Mouse (Mus musculus) induced T-regulatory cell, adult 2 months (primary cell): ENCODE measurements around the gene Atrnl1.

ENCODE experiments used
- DNase-seq: peaks from one replicate; pipeline ENCODE4 v3.0.0-alpha.2; 2012; ENCODE audit warnings: low read depth

Gene Atrnl1

DNA sequence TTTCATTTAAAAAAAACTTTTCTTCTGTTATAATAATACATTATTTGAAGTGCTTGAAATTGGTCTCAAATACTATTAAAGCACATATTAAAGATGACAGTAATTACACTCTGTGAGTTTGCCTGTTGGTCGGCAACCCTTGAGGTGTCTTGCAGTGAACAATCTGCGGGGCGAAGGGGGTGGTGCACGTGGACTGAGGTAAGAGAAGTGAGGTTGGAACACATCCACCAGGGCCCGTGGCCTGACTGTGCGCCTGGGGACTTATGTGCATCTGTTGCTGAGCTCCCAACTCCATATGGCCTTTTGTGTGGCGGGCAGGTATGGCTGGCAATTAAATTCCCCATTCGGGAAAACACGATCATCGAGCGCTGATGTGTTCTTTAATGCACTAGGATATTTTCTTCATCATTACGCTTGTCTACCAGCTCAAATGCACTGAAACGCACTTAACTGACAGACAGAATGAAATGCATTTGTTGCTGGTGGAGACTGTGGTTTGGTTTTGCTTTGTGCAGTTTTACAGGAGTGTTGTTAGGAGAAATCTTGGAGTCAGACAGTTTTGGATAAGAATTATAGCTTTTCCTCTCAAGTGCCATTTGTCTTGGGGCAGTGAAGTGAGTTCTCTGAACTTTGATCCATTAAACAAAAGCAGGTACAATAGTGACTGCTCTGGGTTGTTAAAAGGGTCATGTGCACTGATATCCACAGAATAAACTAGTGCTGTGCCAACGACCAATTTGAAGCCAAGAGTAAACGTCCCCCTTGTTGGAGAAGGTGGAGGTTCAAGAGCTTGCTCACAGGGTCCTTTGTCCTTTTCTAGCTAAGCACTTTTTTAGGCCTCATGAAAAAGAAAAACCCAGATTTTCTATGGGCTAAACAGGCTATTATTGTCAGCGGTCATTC is 351.2 kb downstream of the Atrnl1 start:
- no peak for DNase-seq

DNA sequence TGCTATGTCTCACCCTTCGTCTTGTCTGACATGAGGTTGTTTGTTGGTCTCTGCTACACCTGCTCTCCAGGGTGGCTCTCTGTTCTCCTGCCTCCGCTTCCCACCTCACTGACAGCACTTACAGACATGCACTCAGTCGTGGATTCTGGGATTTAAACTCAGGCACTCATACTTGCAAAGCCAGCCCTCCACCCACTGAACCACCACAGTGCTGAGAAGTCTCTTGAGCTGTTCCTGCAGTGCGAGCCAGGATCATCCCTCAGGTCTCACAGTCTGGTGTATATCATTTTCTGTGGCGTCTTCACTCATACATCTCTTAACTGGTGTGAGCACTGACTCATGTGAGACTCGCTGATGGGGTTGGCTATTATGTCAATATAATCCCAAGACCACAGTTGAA is 353.0 kb downstream of the Atrnl1 start:
- no peak for DNase-seq

DNA sequence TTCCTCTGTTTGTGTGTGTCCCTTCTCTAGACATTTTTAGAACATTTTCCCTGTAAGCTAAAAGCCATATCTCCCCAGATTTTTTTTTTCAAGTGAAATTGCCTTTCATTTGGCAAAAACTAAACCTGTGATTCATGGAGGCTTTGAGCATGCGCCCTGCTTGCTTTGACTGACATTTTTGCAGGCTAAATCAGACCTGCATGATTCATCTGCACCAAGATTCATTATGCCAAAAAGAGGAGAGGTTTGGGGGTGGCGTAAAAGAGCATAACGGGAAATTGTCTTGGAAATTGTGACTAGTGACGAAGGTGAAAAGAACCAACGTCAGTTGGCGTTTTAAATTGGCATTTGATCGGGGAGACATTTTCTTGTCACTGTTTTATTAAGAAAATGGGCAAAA is 358.9 kb downstream of the Atrnl1 start:
- peak; percentile 13 for DNase-seq

DNA sequence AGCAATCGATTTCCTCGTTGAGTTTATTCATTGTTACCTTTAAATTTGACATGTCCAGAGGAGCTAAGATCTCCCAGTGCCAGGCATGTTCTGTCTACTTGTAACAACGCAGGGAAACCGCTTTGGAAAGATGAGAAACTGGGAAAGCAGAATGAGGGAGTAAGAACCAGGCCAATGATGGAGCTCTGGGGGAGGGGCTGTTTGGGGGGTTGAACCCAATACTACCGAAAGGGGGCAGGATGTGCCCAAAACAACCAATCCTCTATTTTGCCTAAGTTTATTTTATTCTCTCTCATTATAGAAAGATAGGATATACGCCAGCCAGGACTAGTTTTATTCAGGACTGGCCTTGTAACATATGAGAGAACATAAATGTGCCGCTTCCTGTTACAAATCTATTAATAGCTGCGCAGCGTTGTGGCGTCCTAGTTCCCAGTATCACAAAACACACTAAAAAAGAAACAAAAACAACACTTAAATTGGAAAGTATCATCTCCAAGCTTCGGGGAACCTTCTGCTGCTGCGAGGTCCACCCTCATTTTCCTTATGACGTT is 359.6 kb downstream of the Atrnl1 start:
- peak; percentile 28 for DNase-seq

DNA sequence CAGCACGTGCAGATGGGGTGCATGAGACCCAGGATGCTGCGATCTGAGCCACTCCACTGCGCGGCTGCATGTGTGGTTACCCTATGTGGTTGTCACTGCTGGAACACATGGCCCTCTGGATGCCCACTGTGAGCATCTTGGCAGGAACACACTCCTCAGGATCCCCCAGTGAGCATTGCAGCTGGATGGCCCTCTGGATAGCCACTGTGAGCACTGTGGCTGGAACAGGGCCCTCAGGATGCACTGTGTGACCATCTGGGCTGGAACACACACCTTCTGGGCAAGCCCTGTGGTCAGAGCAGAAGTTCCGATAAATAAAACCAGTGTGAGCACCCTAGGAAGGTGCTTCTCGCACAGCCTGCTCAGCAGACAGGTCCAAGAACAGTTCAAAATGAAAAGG is 364.4 kb downstream of the Atrnl1 start:
- no peak for DNase-seq

DNA sequence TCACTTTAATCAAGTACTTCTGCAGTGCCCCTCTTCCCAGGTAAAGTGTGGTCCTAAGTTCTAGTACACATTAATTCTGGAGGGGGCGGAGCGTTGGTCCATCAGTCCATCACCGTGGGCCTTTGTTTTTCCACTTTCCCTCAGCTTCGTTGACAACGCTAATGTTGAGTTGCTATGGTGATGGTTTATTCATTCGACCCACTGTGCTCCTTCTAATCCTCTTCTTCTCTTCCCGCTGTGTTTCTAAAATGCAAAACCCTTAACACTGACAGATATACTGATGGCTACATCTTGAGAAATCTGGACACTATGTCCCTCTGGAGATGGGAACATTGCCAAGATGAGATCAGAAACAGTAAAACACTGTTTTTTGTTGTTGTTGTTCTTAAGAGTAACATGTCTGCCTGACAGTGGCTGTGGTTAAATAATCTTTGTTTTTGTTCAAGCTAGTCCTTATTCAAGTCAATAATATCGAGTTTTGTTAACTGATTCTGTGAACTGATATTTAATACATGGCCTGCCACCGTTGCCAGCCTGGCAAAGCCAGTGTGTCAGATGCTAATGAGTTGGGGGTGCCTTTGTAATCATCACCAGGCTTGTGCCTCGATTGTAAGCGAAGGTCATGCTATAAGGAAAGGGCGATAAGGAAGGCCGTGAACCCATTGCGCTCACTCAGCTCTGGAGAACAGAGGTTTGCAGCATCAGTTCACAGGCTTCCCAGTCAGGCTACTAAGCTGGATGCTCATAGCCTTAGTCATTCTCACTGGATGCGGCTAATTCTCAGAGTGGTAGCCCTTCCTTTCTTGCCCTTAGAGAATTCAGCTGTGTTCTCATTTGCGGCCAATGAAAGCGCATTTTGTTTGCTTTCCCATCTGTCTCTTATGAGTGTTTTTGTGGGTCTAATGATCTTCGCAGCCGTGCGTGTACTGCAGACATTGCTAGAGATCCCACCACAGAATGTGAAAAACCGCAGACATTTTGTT is 375.4 kb downstream of the Atrnl1 start:
- DNase-seq, result no peak

DNA sequence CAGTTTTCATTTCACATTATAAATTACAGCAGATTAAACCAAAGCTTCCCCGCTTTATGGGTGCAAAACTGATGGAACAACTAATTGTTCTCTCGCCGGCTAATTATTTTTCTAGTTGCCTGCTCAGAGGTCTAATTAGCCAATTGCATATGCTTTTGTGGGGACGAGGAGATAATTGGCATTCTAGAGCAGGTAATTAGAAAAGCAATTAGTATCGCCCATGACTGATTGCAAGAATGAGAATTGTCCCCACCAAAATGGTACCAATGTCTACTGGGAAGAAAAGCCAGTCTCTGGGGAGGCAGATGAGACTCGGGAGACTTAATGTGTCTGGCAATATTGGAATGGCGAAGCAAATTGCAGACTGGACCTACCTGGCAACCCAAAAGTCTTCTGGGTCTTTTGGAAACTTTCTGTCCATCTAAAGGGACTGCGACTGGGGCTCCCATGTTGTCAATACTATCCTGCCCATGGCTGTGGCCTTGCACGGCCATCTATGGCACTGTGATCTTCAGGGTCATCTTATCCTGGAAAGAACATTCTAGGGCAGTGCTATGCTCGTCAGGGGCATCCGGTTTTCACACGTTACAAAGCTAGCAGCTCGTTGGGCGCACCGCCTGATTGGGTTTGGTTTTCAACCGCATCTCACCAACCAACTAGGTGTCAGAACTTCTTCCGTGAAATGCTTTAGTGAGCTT is 377.0 kb downstream of the Atrnl1 start:
- no peak for DNase-seq

DNA sequence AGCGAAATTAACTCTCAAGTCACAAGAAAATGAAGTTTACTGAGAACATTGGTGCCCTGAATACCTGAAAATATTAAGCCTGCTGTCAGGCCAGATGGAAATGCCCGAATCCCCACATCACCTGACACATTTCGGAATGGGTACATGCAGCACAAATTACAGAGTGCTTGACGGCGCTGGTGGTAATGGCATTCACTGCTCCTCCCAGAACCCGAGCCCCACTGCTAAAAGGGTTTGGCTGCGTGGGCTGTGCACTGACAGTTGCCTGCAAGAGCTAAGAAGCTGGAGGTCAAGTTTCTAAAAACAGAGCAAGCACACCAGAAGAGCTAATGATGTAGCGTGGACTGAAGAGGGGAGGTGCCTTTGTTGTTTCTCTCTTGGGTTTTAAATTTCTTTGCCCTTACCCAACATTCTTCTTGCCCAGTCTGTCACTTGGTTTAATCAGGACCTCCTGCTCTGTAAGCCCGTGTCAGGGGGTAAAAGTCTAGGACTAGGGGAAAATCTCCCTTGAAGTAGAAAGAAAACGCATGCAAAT is 377.8 kb downstream of the Atrnl1 start:
- no peak for DNase-seq

DNA sequence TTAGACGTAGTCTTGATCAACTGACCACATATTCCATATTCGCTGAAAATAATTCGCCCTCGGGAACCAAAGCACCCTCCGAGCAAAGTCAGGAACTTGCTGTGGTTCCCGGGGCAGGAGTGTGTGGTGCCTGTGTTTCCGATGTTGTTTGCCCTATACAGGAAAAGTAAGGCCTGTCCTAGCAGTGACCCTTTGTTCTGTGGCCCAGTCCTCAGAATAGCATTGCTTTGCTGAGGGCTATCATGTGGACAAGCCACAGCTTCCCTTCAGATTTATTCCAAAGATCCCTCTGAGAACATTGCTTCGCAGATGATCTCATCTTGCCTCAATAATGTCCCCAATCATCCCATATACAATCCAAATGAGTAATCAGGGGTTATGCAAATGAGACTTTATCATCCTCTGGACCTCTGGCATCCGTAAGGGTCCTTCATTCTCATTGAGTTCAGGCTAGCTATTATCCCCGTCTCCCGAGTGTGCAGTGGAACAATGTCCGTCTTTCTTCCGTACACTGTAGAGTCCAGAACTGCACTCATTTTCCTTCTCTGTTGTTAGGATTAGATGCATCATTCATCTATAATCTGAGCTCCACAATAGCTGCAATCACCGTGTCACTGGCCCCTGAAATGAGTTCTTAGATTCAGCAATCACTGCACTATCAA is 380.4 kb downstream of the Atrnl1 start:
- no peak for DNase-seq

DNA sequence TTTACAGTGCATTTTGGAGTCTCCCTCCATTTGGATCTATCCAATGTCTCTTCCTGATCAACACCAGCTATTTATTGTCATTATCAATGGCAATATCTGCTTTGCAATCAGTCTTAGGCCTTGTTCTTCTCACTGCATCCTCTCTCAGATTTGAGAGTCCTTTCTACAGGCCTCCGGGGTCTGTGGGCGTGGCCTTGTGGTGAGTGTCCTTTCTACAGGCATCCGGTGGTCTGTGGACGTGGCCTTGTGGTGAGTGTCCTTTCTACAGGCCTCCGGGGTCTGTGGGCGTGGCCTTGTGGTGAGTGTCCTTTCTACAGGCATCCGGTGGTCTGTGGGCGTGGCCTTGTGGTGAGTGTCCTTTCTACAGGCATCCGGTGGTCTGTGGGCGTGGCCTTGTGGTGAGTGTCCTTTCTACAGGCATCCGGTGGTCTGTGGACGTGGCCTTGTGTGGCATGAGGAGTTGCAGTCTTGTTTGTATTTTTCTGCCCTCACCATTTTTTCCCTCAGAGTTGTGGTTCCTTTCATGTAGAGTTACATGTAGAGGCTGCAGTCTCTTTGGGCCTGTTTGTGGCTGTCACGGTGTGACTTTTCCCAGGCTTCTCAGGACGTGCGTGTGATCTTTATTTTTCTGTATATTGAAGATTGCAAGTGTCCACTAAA is 383.5 kb downstream of the Atrnl1 start:
- DNase-seq, result peak; percentile 28

DNA sequence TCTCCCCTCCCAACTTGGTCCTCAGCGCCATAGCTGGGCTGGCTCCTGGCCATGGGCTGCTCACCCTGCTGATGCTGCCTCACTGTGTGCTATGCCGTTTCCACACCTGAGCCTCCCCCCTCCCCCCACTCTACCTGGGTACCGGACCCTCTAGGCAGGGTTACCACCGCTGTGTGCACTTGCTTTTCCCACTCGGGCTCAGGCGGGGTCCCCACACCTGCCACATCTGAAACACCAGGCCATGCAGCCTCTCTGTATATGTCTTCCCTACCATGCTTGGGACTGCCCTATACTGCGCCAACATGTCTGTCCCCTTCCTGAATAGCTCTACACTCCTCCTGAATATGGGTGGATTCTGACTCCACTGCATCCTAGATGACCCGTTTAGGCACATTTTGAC is 384.2 kb downstream of the Atrnl1 start:
- DNase-seq, result no peak

DNA sequence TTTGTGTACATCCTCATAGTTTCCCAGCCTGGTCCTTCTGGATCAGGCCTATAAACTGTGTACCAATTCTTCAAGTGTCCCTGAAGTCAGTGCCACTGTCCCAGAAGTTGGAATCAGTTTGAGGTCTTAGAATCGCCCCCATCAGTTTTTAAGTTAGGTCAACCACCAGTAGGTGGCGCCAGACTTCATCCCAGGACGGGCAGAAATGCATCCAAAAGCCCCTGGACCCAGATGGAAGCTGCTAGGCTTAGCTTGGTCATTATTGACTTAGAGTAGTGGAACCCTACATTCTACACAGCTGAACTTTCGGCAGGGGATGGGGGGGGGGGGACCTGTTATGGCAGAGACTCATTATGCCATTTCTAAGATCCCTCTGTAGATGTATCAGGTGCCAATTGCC is 387.1 kb downstream of the Atrnl1 start:
- DNase-seq, result peak; percentile 58

DNA sequence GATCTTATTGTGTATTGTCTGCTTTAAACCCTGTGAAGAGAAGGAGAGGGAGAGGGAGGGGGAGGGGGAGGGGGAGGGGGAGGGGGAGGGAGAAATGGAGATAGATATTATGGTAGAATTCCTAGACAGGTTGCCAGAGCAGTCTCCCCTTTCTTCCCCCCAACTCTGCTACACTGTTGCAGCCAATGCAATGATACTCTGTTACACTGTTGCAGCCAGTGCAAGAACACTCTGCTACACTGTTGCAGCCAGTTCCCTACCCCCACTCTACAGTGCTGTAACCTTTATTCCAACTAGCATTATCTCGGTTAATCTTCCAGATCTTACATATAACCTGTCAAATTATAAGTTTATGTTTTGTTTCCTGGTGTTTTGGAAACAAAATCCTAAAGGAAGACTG is 400.8 kb downstream of the Atrnl1 start:
- no peak for DNase-seq

DNA sequence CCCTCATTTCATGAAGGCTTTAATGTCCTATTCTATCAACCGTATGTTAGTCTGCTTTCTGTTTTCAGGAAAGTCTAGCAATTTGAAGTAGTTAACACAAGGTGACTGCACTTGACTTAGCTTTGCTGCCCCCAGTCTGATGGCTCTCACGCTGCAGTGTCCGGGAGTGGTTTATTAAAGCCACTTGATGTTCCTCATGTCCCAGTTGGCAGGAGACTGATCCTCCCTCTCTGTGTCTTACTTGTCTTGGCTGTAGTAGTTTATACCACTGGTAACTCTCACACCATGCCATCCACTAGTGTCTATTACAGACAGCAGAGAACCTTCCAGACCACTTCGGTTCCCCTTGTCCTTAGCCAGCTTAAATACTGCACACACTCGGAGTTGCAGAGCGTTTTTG is 404.9 kb downstream of the Atrnl1 start:
- DNase-seq, result no peak

DNA sequence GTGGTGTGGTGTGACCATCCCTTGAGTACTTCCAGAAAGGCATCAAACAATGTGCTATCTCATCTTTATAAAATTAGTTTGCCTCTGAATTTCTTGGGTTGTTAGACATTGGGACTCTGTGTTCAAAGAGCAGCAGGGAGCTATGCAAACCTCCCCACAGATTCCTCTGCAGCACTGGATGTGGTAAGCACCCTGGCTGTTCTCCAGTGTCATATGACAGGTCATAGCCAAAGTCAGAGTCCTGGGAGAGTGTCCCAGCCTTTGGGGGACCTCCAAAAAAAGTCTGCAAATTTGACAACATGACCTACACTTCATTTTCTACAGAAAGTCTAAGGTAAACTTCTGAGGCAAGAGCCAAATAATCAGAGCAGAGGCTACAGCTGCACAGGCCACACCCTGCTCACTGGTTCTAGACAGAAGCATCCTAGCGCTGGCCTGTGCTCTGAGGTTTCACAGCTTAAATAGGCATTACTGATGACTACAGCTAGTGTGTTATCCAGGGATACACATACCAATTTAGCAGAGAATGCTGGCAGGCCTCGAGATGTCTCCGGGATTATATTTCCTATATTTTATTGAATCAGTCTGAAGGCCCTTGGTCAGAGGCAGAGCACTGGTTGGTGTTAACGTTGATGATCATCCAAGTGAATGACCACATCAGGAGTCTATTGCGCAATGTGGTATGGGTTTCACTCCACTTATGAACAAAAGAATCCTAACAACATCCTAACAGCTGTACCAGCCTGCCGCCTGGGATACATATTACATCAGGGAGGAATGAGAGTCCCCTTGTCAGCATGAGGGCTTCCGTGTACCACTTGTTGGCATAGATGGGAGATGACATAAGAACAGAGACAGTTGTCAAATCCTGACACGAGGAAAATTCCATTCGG is 406.0 kb downstream of the Atrnl1 start:
- DNase-seq, result no peak

DNA sequence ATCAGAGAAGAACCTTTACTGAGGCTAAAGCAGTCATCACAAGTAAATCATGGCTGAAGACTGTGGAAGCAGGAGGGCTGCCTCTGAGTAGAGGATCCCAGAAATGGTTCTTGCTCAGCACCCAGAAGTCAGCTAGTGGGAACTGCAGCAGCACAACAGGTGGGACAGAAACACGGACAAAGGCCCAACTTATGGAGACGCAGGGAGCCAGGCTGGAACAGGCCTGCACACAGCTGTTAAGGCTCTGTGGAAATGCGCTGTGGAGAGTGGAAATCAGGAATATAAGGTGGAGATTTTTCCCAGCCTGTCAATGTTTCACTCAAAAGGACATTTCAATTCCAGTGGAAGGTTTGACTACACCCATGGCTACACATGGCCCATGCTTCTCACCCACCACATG is 406.6 kb downstream of the Atrnl1 start:
- DNase-seq, result no peak

DNA sequence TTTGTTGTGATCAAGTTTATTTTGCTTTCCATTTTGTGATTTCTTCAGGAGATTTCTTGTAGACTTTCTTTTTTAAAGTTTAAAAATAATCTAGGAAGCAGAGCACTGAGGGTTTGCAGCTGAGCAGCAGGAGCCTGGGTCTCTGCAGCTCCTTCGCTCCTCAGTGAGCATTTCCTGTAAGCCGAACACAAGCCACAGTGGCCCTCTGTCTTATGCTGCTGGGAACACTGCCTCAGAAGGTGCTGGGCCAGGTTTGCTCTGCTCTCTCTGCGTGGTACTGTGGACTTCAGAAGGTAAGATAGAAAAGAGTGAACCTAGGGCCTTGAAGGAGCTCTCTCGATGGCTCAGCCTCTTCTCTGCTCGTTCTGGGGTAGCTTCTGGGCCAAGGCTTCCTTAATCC is 407.9 kb downstream of the Atrnl1 start:
- DNase-seq, result no peak

DNA sequence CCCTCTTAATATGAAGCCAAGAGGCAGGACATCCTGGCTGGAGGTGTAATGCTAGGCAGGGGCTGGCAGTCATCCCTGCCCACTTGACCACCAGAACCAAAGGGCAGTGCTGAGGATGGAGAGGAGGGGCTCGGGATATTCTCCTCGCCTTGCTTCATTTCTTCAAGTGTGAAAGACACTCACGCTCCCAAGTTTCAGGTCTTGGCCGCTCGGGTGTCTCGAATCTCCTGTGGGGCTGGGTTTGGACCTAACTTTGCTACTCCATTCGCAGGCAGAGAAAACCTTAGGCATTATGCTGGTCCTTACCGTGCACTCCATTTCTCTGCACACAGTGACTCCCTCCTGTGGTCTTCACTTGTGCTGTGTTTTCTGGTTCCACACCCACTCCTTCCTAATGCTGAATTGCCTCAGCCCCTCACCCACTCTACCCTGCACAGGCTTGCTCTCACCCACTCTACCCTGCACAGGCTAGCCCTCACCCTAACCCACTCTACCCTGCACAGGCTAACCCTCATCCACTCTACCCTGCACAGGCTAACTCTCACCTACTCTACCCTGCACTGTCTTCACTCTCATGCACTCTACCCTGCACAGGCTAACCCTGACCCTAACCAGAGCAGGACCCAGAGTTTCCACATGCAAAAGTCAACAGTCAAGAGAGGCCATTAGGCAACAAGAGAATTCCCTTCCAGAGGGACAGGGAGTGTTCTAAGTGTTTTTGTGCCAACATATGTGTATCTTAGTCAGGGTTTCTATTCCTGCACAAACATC is 410.9 kb downstream of the Atrnl1 start:
- no peak for DNase-seq
